Mouse (Mus musculus): ENCODE results near the gene Dcdc2b.

Gene Dcdc2b

DNA sequence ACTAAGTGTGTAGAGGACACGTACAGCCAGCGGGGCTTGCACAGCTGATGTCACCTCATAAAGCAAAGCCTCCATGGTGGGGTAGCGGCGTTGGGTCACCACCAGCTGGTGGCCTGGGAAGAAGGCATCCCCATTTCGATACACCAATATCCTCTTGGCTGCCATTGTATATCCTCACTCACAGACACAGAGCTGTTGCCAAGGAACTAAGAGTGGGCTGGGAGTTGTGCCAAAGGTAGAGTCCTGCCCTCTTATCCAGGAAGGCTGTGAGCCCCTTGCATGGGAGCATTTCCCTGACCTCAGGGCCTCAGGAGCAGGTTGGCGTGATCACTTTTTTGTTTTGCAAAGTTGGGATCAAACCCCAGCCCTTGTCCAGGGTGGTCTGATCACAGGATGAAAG is at the start of gene Dcdc2b:
Dcdc2b (minus strand) TSS at position 165 of the 400 bp plus-strand sequence.
- DNase-seq (ENCODE audit: low spot score), result no peak

DNA sequence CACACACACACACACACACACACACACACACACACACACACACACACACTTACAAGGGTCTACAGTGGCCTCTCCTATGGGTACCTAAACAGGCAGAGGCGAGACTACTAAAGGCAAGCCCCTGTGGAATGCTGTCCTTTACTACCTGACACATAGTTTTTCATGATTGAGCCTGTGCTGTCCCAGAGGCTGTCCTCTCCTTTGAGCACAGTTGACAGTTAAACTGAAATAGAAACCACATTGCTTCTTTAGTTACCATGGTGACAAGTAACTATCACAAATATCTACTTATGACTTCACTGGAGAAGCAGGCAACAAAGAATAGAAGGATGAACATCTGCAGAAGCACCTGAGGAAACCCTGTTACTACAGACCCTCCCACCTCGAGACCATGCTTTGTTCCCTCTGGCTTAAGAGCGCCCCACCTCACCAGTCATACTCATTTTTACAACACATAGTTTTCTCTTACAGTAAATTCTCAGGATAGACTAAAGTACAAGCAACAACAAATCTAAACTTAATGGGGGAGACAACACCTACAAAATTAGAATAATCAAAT is 48.3 kb upstream of the Dcdc2b start:
- no peak for DNase-seq (ENCODE audit: low spot score)

DNA sequence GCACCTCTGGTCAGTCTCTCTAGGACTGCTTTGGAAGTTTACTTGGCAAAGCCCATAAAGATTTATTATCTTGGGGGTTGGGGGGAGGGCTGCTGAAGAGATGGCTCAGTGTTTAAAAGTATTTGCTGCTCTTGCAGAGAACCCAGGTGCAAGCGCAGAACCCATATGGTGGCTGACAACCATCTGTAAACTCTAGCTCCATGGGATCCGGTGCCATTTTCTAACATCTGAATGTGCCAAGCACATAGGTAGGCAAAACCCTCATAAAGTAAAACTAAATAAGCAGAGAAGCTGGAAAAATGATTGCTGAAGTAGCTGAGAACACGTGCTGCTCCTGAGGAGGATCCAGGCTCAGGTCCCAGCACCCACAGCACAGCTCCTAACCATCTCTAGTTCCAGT is 47.5 kb upstream of the Dcdc2b start:
- DNase-seq (ENCODE audit: low spot score), result no peak

DNA sequence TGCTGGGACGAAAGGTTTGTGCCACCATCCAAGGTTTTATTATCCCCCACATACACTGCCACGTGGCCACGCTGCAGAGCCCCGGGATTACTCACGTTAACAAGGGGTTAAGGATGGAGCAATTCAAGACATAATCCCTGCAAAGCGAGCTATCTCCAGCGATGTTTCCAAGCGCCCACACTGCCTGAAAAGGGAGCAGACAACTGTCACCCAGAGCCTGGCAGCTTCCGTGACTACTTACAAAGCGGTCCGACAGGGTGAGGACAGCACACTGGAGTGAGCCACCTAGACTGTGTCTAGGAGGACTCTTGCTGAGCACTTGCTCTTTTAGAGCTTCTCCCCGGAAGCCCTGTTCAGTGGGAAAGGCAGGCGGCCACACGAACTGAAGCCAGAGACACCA is 40.7 kb upstream of the Dcdc2b start:
- no peak for DNase-seq (ENCODE audit: low spot score)

DNA sequence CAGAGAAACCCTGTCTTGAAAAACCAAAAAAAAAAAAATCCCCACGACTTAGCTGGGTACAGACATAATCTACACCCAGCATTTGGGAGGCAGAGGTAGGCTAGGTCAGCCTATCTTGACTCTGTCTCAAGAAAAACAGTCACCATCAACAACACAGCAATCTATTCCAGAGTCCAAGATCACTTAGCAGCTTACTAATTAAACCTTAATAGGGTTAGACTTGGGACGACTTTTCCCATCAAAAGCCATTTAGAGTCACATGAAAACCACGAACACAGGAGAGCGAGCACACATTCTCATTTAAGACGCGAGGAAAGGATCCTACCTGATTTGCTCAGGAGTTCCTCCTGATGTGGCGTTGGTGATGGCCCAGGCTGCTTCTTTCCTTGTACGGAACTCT is 36.3 kb upstream of the Dcdc2b start:
- DNase-seq (ENCODE audit: low spot score), result no peak

DNA sequence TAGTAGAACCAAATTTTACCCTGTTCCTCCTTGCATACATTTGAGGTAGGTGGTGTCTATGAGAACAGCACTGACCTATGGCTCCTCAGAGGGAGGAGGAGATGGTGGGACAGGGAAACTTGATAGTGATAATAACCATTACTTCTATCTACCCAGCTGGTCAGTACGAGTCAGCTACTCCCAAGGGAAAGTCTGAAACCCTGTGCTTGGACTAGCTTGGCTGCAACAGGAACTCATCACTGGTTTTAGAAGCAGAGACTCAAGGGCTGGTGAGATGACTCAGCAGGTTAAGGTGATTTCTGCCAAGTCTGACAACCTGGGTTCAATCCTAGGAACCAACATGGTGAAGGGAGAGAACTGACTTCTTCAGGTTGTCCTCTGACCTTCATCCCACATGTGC is 34.6 kb upstream of the Dcdc2b start:
- no peak for DNase-seq (ENCODE audit: low spot score)

DNA sequence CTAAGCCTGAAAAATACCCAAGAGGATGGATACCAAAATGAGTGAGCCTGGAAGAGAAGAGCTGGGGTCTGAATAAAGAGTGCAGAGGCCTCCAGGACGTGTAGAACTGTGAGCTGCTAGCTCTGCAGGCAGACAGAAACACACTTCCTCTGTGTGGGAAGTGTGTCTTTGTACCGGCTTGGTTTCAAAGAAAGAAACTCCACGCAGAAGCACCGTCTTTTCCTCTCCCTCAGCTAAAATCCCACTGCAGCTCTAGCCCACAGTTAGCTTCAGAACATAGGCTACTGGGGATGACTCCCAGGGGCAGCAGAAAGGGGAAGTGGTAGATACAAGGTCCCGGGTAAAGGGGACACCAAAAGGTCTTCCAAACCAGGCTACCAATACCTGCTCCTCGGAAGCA is 31.1 kb upstream of the Dcdc2b start:
- DNase-seq (ENCODE audit: low spot score), result no peak

DNA sequence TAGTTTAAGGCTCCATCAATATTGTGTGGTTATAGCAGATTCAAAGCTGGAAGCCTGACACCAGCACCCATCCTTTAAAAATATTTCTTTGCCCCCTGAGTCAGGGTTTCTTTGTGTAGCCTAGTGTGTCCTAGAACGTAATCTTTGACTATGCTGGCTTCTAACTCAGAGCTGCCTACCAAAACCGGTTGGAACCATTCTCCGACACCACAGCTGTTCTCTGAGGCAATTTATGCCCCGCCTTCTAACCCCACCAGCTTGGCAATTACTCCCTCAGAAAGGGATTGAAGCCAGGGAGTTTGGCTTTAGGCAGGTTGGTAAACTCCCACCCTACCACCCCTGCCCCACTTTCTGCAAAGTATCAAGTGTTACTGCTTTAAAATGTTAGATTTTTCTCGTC is 27.7 kb upstream of the Dcdc2b start:
- DNase-seq (ENCODE audit: low spot score), result no peak

DNA sequence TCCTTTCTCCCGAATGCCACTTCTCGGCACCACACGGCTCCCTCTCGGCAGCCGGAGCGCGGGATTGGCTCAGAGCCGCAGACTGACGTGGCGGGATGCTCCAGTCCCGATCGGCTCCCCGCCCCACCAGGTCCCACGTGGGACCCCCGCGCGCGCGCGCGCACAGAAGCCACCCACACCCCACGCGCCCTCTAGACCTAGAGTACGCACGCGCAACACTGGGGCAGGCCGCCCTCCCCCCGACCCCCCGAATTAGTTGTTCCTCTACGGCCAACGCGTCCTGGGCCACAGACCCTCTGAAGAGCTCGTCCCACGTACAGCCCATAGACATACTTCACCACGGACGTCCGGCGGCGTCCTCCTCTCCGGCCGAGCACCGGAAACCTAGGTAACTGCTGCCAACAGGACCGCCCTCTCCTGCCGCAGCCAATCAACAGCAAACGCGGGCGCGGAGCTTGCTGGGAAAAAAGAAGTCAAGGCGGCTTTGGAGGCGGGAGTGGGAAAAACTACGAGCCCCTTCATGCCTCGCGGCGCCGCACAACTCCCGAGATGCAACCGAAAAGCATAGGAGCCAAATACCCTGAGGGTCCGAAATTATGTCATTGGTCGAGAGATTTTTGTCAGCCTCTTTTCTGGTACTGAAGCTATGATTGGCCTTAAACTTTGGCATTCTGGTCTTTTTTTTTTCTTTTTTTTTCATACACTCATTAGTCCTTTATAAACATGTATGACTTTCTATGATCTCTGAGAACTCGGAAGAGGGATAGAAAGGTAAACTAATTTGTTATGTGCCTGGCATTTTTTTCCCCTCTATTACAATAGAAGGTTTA is 26.8 kb upstream of the Dcdc2b start, which contains the start of gene Txlna:
Txlna (minus strand) TSS at position 428 of the 830 bp plus-strand sequence.
- peak; percentile 93 for DNase-seq (ENCODE audit: low spot score)

DNA sequence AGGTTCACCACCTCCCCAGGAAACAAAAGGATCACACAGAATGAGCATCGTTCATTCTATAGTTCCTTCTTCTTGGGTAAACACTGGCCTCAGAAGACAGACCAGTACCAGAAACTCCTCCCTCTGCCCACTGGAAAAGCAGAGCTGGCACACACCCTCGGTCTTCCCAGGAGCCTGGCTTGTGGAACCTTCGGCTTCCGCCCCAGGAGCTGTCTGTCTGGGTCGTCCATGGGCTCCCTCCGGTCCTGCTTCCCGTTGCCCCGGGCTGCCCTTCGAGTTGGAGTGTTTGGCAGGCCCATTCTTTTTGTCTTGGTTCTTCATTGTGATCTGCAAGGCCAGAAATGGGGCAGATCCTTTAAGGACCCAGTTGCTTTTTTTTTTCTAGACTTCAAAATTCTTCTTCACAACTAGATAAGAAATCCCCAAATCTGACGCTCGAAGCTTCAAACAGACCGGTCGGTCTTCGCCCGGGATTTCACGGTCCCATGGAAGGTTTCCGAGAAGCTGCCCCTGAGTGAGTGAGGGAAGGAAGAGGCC is 26.1 kb upstream of the Dcdc2b start:
- no peak for DNase-seq (ENCODE audit: low spot score)

DNA sequence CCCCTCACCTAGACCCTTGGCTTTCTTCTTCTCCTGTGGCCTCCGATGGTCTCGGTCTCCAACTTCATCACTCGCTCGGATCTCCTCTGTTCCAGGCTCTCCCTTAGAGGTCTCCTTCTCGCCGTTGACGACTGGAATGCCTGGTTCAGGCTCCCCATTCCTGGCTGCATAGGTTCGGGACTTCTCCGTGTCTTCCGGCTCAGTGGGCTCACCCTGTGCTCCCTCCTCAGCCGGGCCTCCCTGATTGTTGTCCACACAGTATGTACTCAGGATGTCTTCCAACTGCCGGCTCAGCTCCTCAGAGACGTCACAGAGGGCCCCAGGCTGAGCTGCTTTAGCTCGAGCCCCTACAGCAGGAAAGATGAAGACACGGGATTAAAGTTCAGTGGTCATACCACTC is 25.2 kb upstream of the Dcdc2b start:
- no peak for DNase-seq (ENCODE audit: low spot score)

DNA sequence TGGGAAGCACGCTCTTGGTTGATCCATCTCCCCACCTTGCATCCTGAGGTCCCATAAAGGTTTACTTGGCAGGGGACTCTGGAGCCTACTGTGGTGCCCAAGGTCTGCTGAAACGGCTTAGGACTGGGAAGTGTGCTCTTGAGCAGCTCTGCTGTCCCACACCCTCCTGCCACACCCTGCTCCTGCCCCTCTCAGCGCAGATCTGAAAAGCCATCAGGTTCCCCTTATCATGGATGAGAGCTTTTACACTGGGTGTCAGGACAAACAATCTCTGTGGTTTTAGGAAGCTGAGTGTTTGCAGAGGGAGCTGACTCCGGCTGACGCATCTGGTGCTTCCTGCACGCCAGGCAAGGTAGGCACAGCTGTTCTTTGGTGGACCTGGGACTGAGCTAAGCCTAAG is 19.8 kb upstream of the Dcdc2b start:
- no peak for DNase-seq (ENCODE audit: low spot score)

DNA sequence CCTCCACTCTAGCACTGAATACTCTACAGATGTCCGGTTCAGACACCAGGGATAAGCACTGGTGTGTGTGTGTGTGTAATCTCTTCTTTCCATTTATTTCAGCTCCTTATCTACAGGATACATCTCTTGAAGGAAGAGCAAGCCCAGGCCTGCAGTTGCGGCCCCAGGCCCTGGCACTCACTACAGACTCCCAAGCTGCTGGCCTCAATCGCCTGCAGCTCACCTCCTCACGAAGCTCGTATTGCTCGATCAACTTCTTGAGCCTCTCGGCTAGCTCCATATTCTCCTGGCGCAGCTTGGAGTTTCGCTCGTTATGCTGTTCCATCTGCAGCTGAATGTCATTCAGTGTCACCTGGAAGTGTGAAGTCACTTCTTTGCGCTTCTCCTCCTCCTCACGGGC is 17.8 kb upstream of the Dcdc2b start:
- no peak for DNase-seq (ENCODE audit: low spot score)

DNA sequence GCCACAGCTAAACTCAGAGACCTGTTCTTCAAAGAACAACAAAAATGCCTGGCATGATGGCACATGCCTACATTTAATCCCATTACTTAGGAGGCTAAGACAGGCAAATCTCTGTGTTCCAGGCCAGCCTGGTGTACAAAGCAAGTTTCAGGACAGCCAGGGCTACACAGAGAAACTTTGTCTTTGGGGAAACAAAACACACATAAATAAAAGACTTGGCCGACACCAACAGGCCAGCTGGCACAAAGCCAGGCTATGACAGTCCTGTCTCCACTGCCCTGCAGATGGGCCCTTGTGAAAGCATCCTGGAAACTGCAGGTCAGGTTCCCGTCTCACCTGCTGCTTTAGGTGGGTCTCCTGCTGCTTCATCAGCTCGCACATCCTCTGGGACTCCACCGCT is 16.9 kb upstream of the Dcdc2b start:
- no peak for DNase-seq (ENCODE audit: low spot score)

DNA sequence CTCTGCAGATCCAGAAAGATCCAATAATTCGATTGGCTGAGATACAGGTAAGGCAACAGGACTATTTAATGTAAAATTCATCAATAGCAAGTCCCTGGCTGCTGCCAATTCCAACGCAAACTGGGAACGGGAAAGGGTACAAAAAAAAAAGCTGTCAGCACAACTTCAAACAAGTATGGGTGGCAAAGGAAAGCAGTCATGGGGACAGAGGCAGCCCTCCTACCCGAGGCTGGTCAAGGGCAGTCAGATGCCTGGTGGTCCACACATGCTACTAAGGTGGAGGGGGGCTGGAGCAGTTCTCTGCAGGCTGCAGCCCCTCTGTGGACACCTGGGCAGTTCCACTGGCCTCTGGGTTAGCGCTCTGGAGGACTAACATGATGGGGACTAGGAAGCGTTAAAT is 12.0 kb upstream of the Dcdc2b start:
- no peak for DNase-seq (ENCODE audit: low spot score)

DNA sequence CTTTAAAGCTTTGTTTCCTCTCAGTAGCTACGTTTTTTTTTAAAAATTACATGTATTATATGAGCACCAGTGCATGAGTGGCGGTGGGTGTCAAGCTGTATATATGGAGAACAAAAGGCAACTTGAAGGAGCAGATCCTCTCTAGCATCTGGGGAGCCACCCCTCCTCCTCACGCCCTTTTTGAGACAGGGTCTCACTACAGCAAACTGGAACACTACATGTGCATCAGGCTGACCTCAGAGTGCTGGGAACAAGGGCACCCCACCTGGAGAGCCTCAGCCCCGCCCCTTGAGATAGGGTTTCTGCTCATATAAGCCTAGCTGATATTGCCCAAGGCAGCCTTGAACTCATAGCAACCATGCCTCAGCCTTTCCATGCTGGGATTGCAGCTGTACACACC is 11.4 kb upstream of the Dcdc2b start:
- no peak for DNase-seq (ENCODE audit: low spot score)

DNA sequence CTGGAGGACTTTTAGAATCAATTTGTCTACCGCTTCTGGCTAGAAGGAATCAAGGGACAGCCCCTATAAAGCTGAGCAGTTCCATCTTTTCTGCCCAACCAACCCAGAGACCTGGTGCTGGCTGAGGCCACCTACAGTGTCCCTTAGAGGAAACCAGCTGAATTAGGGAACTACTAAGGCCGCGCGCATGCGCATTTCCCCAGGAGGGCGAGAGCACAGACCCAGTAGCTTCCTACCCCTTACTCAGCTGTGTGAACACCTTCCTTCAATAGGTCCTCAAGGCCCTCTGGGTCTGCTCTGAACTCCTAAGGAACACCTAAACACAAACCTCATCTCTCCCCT is 10.9 kb upstream of the Dcdc2b start:
- DNase-seq (ENCODE audit: low spot score), result peak; percentile 34

DNA sequence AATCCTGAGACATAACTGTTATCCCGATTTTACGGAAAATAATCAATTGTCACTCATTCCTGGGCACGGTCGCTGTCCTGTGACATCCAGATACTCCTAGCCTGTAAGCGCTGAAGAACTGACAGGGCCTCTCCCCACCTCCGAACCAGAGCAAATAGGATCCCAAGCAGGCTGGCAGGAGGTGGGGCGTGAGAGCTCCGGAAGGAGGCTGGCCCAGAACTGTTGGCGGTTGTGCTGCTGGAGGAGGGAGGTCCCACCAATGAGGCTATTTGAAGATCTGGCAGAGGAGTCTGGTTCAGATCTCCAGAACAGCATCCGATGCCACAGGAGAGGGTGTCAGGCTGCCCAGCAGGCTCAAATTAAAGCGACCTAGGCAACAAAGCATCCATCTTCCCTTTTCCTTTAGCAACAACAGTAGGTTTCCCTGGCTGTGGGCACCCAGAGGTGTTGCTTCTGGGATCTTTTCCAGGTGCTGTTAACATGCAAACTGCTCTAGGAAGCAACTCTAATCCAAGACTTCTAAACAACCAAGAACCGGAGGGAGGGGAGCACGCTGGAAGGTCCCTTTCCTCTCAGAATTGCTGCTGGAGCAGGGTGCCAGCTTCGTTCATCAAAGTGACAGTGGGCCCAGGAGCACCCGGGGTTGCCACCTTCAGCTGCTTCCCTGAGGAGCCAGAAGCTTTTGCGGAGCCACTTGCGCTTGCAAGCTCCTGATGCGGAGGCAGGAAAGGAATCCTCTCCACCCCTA is 10.4 kb upstream of the Dcdc2b start:
- DNase-seq (ENCODE audit: low spot score), result peak; percentile 92

DNA sequence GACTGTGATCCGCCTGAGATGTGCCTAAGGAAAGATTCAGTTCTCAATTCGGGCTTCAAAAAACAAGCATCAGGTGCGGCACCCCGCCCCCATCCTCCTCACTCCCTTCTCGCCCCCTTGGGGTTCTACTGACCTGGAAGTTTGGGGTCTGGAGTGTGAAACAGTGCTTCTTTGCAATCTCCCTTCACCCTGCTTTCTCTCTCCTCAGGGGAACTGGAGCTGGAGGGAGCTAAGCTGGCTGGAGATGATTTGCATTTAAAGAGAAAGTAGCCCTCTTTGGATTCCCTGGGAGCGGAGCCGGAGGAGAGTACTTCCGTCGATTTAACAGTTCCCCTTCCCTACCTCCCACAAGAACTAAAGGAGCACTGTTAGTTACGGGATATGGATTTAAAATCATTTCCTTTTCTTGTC is 9.6 kb upstream of the Dcdc2b start, which contains the start of gene Ccdc28b:
Ccdc28b (minus strand) TSS at position 267 of the 411 bp plus-strand sequence.
- DNase-seq (ENCODE audit: low spot score), result no peak

DNA sequence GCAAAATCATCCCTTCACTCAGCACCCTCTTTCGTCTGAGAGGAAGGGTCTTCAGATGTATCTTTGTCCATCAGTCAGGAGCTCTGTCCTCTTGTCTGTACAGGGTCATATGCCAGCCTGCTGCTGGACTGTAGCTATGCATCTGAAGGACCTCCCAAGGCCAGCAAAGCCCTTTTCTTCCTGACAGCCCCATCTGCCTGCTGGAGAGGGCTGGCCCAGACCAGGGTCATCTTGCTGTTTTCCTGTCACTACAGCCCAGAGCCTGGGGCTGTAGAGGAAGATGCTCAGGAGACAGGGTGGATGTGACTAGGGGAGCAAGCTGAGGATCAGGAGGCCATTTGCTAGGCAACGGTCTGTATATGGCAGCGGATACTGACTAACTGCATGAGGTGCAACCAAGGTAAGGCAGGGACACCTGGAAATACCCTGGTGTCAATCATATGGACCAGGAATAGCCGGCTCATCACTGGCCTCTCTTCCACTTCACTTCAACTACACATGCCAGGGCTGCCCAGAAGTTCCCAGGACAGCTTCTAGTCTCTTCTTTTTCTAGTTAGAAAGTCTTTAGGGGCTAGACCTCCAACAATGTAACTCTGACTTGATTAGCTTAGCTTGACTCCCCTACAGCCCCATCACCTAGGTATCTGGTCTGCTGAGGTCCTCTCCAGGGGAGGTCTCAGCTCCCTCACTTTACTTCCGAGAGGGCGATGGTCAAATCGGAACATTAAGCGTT is 8.9 kb upstream of the Dcdc2b start:
- DNase-seq (ENCODE audit: low spot score), result no peak

DNA sequence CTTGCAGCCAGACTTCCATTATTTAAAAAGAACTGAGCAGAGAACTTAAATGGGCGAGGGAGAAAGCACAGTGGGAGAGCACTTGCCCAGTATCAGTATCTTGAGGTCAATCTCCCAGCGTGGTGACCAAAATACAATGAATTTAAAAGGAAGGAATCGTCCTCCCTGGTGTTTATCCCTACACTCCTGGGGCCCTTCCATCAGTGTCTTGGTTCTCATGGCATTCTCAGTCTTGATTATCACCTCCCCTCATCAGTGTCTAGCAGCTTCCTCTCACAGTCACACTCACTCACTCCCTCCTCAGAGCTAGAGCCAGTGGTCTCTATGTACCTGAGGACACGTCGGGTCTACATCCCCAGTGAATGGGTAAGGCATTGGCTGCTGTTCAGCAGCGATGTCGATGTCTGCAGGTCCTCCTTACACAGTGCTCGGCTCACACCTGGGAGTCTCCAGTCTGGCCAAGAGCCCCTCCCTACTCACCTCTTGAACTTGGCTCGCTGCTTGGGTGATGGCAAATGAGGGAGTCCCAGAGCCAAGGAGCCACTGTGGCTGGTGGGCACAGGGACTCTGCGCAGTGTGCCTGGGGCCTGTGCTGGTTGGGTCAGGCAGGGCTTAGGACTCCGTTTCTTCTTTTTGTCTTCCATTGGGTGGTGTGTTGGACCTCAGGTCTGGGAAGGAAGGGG is 8.2 kb upstream of the Dcdc2b start:
- DNase-seq (ENCODE audit: low spot score), result no peak
